Mouse (Mus musculus): ENCODE data around the gene Kcnn4.

Gene Kcnn4

DNA sequence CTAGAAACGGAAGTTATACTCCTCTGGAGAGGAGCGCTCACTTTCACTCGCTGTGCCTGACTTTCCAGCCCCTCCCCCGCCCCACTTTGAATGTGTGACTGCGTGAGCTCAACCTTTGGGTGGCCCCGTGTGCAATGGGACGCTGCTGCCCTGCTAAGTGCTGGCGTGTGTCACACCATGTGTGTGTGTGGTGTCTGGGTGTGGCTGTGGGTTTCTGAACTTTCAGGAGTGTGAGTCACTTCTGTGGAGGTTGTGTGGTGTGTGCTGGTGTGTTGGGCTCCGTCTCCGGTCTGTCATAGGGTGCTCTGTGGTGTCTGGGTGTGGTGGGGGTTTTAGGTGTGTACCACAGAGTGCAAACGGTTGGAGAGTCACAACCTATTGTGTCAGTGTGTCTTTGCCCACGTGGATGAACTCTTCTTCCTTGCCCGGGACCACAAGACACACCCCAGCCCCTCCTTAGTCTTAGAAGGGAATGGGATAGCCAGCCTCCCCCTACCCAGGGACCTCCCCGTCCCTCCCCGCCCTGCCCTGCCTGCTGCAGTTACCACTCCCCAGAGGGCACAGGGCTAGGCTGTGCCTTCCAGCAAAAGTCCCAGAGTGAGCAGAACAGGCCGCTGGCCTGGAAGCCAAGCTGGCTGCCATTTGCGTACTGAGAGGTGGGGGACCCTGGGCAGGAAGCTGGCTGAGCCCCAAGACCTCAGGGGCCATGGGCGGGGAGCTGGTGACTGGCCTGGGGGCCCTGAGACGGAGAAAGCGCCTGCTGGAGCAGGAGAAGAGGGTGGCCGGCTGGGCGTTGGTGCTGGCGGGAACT, at the start of gene Kcnn4:
Gene Kcnn4, plus strand, starts transcription at position 533 of the 811 bp plus-strand sequence.
- DNase-seq (ENCODE audit: low spot score), result no peak

DNA sequence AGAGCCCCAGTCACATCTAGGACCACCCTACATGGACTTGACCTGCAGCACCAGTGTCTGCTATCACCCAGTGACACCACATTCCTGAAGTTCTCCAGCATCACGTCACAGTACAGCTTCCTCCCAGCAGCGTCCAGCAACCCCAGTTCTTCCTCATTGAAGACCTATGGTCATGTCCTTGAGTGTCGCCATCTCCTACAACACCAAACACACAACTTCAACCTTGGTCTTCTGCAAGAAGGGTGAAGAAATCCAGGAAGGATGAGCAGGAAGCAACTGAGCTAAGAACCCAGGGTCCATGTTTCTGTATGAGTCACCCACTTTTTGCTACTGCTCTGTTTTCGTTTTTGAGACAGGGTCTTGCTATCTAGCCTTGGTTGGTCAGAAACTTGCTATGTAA, 47.5 kb upstream of the Kcnn4 start:
- DNase-seq (ENCODE audit: low spot score), result no peak

DNA sequence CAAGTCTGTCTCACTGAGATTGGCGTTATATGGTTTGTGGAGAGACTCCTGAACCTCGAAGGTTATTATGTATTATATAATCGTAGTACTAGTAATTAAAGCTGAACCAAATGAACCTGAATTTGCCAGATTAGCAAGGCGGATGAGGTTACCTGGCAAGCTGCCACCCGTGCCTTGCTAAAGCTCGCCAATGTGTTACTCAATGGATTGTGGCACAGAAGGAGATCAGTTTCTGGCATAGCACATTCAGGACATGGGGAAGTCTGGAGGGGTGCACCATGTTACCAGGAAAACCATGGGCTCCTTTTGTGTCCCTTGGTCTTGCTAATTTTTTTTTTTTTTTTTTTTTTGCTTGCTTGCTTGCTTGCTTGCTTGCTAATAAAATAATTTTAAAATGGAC, 44.9 kb upstream of the Kcnn4 start:
- DNase-seq (ENCODE audit: low spot score), result no peak

DNA sequence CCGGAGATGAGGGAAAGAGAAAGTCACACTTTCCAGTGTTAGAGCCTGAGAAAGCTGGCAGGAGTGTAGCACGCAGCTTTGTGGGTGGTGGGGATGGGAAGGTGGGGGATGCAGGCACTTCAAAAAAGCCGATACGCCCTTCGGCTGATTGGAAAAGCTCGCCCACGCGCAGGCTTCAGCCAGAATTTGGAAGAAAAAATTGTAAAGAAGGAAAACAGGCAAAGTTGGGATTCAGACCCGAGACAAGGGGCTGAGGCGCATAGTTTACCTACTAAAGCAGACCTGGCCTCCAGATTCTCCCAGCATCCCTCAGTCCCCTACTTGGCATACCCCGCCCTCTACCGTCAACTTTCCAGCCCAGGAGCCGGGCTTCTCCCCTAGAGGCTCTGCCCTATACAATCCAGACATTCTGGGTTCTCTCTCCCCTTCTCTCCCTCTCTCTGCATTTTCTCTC, 44.4 kb upstream of the Kcnn4 start:
- no peak for DNase-seq (ENCODE audit: low spot score)

DNA sequence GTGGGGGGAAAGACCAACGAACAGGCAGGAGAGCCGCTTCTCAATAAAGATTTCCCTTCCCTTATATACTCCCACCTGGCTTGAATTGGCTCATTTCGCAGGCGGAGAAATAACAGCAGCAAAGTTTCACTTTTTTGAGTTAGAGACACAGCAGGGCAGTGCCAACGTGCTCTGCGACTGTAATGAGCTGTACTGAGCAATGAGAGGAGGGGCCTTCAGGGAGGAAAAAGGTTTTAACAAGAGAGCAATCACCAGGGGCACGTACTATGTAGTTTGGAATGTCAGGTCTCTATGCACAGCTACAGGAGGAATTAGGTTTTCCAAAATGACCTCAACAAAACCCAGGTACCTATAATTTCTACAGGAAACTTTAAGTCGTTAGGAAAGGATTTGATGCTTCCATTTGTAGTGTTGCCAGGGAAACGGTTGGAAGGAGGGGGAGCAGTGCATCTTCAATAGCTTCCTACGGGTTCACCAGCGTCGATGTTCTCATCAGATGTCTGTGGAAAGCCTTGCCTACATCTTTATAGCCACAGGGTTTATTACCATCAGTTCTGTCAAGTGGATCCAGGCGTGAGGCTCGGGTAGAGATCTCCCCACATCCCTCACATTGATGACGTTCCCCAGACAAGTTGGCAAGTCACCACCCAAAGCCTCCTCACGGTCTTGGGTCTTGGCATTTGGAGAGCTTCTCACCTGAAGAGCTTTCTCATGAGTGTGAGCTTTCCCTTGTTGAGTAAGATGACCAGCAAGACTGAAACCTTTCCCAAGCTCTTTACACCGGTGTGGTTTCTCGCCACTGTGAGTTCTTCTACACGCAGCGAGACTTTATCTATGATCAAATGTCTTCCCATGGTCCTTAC, 43.6 kb upstream of the Kcnn4 start:
- DNase-seq (ENCODE audit: low spot score), result no peak

DNA sequence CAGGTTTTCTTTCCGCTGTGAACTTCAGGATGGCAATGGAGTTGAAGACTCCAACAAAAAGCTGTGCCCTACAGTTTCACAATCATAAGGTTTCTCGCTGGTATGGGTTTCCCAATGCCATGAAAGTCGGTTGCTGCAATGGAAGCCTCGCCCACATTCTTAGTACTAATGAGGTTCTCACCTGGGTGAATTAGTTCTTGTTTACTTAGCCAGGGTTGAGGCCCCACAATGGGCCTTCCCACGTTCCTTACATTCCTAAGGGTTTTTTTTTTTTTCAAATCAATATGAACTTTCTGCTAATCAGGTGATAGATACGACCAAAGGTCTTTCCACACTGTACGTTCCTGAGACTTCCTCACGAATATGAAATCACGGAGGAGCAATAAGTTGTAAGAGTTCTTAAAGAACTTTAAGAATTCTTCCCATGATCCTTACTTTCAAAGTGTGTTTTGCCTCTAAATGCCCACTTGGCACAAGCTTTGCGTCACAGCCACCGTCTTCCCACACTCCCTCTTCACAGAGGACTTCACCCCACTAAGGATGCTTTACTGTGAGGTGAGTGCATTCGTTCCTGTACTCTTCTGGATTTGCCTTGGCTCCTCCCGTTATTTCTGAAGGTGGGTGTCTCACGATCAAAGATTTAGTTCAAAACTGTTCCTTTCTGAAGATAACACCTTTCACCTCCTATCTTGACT, 42.6 kb upstream of the Kcnn4 start:
- DNase-seq (ENCODE audit: low spot score), result no peak

DNA sequence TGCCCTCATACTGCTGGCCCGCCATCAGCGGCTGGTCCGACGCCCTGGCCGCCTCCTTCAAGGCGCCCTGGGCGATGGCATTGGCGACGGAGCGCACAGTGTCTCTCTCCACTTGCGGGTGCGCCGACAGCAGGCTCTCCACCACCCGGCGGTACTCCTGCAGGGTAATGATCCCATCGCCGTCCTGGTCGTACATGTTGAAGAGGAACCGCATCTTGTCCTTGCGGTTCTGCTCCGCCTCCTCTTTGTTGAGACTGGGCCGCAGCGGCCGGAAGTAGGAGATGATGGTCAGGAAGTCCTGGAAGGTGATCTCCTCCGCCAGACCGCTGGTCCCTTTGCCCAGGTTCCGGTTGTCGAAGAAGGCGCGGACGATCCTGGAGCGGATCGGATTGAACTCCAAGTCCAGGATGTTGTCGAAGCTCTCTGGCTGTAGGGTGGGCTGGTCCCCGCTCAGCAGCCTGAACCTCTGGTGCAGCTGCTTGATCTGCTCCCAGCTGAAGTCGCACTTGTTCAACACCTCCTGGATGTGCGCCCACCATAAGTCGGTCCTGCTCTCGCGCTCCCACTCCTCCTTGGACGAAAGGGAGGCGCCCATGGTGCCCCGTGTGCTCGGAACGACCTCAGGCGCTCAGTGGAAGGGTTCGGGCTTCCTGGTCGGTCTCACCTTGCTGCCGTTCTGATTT, 36.6 kb upstream of the Kcnn4 start, which contains the start of gene Tescl:
Gene Tescl, minus strand, starts transcription at position 633 of the 683 bp plus-strand sequence.
- peak; percentile 55 for DNase-seq (ENCODE audit: low spot score)

DNA sequence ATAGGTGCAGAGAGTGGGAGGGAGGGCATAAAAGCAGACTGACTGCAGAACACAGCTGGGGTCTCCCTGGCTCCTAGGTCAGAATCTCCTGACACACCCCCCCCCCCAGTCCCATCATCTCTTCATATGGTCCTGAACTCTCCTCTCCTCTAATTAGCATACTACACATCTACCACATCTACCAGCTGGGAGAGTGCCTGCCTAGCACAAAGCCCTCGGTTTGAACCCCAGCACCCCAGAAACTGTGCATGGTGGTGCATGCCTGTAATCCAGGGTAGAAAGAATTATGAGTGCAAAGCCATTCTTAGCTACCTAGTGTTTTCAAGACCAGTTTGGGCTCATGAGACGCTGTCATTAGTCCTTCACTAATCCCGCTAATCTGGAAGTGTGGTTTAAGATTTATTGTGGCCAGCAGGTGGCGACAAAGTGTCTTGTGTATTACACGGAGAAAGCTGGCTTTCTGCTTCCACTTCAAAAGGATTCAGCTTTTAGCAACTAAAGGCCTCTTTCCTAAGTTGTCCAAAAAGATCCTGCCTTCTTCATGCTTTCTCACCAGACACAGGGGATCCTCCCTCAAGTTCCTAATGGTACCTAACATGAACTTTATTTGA, 34.3 kb upstream of the Kcnn4 start:
- DNase-seq (ENCODE audit: low spot score), result peak; percentile 87

DNA sequence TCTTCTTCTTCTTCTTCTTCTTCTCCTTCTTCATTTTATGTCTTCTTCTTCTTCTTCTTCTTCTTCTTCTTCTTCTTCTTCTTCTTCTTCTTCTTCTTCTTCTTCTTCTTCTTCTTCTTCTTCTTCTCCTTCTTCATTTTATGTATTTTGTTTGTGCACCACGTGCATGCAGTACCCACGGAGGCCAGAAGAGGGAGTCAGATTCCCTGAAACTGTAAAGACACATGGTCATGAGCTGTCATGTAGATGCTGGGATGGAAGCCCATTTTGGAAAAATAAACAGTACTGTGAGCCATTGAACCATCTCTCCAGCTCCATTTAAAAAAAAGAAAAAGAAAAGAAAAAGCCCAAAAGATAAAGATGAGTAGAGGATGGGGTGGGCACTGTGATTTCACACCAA, 31.8 kb upstream of the Kcnn4 start:
- no peak for DNase-seq (ENCODE audit: low spot score)

DNA sequence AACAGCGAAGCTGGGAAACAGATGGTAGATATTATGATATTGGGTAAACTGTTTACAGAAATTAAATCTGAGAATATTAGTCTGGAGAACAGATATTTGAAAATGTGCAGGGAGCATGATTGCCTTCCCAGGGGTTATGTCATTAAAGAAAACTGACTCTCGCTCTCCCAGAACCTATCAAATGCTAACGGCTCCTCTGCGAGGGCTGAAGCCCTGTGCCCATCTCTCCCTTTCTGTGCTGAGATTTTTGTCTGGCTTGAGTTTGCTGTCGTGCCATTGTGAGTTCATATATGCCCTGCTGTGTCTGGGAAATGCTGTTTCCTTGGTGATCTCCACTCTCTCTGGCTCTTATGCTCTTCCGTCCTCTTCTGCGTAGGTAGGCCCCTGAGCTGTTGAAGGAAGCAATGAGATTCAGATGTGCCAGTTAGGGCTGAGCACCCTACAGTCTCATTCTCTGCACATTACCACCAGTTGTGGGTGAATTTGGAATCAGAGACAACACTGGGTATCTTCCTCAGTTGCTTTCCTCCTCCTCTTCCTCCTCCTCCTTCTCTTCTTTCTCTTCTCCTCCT, 26.3 kb upstream of the Kcnn4 start:
- no peak for DNase-seq (ENCODE audit: low spot score)

DNA sequence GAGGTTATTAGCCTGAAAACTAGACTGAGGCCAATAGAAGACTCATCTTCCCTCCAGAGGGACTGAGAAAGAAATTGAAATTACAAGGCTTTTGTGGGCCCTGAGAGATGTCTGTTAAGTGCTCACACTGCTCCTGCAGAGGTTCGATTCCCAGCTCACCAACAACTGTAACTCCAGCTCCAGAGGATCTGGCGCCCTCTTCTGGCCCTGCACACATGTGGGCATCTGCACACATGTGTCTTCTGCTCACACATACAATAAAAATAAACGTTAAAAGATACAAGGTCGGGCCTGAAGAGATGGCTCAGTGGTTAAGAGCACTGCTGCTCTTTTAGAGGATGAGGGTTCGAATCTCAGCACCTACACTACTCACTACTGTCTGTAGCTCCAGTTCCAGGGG, 23.6 kb upstream of the Kcnn4 start:
- no peak for DNase-seq (ENCODE audit: low spot score)

DNA sequence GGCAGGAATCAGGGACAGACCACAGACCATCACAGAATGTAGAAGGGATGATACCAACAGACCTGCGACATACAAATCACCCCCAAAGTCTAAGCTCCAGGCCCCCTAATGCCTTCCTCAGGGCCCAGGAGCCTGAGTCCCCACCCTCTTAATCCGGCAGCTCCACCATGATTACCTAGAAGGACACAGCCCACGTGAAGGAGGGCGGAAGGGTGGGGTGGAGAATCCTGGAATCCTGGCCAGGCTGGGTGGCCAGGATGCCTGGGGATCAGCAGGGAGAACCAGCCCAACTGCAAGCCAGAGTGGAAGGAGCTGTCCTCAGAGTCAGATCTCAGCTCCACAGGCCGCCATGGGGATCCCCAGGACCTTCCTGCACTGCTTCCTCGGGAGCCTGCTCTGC, 21.2 kb upstream of the Kcnn4 start, which contains the start of gene Lypd5:
Gene Lypd5, plus strand, starts transcription at position 301 of the 400 bp plus-strand sequence.
- DNase-seq (ENCODE audit: low spot score), result no peak

DNA sequence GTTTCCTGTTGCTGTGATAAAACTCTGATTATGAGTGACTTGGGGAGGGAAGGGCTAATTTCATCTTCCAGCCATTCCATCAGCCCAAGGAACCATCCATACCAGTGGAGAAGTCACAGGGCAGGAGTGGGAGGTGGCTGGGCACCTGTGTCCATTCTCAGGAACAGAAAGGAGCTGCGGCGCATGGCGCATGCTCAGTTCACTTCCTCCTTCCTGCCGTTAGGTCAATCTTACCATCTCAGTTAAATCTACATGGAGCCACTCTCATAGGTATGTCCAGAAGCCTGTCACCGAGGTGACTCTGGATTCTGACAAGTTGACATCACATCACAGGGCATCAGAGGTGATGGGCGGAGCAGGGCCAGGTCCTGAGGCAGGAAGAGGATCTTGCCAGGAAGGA, 14.4 kb upstream of the Kcnn4 start:
- no peak for DNase-seq (ENCODE audit: low spot score)

DNA sequence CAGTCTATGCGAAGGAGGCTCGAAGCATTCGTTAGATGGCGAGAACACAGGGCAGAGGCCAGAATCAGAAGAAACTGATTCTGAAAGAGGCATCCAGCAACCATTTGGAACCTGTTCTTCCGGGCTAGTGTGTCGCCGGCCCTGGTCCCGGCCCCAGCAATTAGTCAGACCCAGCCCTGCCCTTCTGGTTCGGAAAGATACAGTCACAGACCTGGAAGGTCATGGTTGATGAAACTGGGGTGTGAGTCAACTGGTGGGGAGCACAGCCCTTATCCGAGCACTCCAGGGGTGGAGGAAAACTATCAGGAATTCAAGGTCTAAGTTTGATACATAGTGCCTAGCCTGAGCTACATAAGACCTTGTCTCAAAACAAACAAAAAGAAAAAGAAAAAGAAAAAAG, 14.0 kb upstream of the Kcnn4 start:
- DNase-seq (ENCODE audit: low spot score), result no peak

DNA sequence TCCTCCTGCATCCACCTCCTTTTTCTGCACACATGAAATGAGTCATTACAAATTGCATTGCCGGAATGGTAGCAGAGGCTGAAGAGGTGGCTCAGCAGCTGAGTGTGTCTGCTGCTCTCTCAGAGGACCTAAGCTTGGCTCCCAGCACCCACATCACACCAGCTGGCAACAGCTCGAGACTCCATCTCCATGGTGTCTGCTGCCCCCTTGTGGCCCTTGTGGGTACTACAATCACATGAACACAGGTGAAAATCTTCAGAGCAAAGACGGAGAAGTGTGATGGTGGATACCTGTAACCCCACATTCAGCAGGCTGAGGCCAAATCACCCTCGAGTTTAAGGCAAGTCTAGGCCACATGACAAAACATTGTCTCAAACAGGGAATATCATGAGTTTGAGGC, 12.2 kb upstream of the Kcnn4 start:
- peak; percentile 61 for DNase-seq (ENCODE audit: low spot score)

DNA sequence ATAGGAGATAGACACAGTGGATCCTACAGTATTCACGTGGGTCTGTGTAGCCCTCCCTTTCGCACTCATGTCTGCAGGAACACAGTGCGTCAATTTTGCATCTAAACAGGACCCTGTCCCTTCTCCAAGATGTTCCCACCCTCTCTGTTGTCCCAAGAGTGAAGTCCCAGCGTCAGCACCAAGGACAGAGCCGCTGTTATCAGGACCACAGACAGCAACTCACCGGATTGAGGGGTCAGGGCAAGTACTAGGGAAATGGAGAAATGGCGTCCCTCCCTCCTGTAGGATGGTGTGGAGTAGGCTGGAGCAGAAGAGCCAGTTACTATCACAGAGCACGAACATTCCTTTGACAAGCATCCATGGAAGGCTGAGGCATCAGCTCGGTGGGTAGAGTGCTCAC, 10.8 kb upstream of the Kcnn4 start:
- DNase-seq (ENCODE audit: low spot score), result peak; percentile 73

DNA sequence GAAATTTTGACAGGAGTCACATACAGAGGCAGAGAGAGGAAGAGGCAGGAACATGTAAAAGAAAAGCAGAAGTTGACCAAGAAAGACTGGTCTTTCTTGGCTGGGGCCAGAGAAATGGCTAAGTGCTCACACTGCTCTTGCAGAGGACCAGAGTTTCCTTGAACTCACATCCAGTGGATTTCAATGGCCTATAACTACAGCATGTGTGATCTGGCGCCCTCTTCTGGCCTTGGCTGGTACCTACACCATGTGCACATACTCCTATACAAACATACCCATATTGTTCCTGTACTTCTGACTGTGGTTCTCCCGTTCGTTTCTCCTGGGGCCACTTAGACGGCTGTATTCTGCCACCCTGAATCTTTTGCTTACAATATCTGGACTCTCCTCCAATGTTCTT, 9.1 kb upstream of the Kcnn4 start:
- DNase-seq (ENCODE audit: low spot score), result no peak

DNA sequence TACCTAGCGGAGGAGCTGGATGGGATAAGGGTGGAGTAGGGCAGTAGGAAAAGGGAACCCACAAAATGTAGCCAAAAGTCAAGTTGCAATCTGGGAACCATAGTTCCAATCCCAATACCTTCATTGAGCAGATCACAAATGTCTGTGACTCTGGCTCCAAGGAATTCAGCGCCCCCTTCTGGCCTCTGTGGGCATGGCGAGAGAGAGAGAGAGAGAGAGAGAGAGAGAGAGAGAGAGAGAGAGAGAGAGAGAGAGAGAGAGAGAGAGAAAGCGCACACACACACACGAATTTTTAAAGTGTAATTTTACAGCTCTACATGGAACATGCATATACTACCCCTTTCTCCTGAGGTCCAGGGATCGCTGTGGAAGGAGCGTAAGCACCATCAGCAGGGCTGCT, 6.8 kb upstream of the Kcnn4 start:
- DNase-seq (ENCODE audit: low spot score), result peak; percentile 65

DNA sequence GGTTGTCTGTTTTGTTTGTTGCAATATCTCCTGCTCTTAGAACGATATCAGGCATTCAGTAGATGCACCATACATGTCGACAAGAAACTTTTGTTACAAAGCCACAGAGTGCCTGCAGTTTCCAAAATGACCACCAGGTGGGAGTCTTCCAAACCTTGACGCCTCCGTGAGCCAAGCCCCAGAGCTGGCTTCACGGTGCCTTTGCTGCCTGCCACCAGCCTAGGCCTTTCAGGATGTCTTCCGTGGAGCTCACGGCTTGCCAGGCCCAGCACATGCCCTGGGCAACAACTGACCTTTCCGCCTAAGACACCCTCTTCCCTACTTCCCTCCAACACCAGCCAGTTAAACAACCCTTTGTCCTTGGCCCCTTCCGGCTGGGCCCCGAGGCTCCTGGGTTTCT, 5.2 kb upstream of the Kcnn4 start:
- peak; percentile 92 for DNase-seq (ENCODE audit: low spot score)

DNA sequence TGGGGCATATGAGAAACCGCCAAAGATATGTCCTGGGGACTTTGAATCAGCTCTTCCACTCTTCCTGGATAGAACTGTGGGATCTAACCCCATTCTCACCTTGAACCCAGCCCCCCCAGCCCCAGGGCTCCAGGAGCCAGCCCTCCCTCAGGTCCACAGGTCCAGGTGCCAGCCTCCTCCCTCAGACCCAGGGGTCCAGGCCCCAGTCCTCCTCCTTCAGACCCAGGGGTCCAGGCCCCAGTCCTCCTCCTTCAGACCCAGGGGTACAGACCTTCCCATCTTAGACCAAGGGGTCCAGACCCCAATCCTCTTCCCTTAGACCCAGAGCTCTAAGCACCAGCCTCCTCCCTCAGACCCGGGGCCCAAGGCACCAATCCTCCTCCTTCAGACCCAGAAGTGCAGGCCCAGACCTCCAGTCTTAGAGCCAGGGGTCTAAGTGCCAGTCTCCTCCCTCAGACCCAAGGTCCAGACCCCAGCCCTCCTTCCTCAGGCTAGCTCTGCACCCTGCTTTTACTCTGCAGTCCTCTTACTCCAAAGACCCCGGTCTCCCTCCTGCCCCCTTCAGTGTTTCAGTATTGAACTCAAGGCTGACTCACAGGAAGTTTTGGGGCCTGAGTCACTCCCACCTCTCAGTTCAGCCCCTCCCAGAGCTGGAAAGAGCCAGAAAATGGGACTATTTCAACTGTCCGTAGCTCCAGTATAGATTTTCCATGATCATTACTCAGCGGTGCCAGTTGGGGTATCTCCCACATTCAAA, 4.6 kb upstream of the Kcnn4 start:
- DNase-seq (ENCODE audit: low spot score), result no peak

All from testis, postnatal 10 days (tissue).